Mouse (Mus musculus) spleen, adult 2 months (tissue): ENCODE results near the gene Gnaq. TPM values are rescaled to one million over a fixed set of nuclear protein-coding genes. Genes with fewer than 3 reads are reported as not detected.

Experiments
- DNase-seq, 2 experiments: peaks; one replicate each; pipeline versions ENCODE4 v3.0.0 to v3.0.0-alpha.2; 2012 to 2021; ENCODE audit warnings: low spot score in 2 of 2, low read depth in 1 of 2
- H3K27ac ChIP-seq: fragments of 200-500 bp; 2 replicates; pipeline ENCODE4 v1.5.1; 2012; ENCODE audit warnings: low read length, inconsistent platforms; ENCODE audit not compliant: insufficient read depth
- H3K27me3 ChIP-seq: fragments of 200-500 bp; 2 replicates; pipeline ENCODE4 v1.6.1; 2012; ENCODE audit warnings: mild to moderate bottlenecking, moderate library complexity, low read length, inconsistent platforms; ENCODE audit not compliant: control insufficient read depth, insufficient read depth
- H3K36me3 ChIP-seq: fragments of 200-500 bp; 2 replicates; pipeline ENCODE4 v1.6.1; 2012; ENCODE audit warnings: mild to moderate bottlenecking, low read length, inconsistent platforms; ENCODE audit not compliant: control insufficient read depth, insufficient read depth
- H3K4me1 ChIP-seq: fragments of 200-500 bp; 2 replicates; pipeline ENCODE4 v1.6.1; 2011; ENCODE audit warnings: inconsistent platforms; ENCODE audit not compliant: control insufficient read depth, insufficient read depth, insufficient read length
- H3K4me3 ChIP-seq: fragments of 200-500 bp; 2 replicates; pipeline ENCODE4 v1.5.1; 2011; ENCODE audit warnings: mild to moderate bottlenecking, inconsistent platforms; ENCODE audit not compliant: insufficient read depth, insufficient read length; ENCODE audit errors: extremely low read depth
- CTCF ChIP-seq: fragments of 200-500 bp; IDR thresholded peaks from 2 replicates; pipeline ENCODE4 v1.5.1; 2011; ENCODE audit warnings: mild to moderate bottlenecking, inconsistent platforms; ENCODE audit not compliant: insufficient read depth, insufficient read length, insufficient replicate concordance; ENCODE audit errors: extremely low read depth
- POLR2A ChIP-seq: fragments of 200-500 bp; IDR thresholded peaks from 2 replicates; pipeline ENCODE4 v1.6.1; 2011; ENCODE audit warnings: low read depth, low read length, inconsistent platforms
- WGBS: fragments of 180-500 bp; shearing (Covaris S2); methylation state at CpG from one replicate; pipeline ENCODE4 v1.1.7; 2018; 5-methylcytosine and 5-hydroxymethylcytosine counted together
- polyA plus RNA-seq: library from polyadenylated mRNA; depleted of rRNA; stranded (reverse); fragments of >200 nt; gene quantifications from 2 replicates; pipeline ENCODE4 v1.2.3, GENCODE M21; 2012

Gene Gnaq
- polyA plus RNA-seq, 1 experiment, result 7.3 TPM

- Histone ChIP-seq H3K36me3 (no peaks in the 10 kb centered on the region), H3K4me3 (no peak overlapping the region), H3K4me1 (no peaks in the 10 kb centered on the region; the same call in 1 of the 2 replicates), H3K27ac (no peak overlapping the region), H3K27me3 (no peaks in the 10 kb centered on the region; the same call in 1 of the 2 replicates)
- 58% methylated on average over 14 of the region's 14 CpGs for WGBS
- TF ChIP-seq CTCF (no peak), POLR2A (no peak)
- DNase-seq, result no peak
Observed at GRCm38 (mm10) chr19:16318128-16318811, 185.6 kb downstream of the Gnaq start.

GRCm38 (mm10) chr19:16319986-16320385 is 187.4 kb downstream of the Gnaq start:
- Histone ChIP-seq H3K4me3 (no peak overlapping the region), H3K36me3 (no peaks in the 10 kb centered on the region), H3K4me1 (no peaks in the 10 kb centered on the region; the same call in 1 of the 2 replicates), H3K27ac (no peak overlapping the region), H3K27me3 (no peaks in the 10 kb centered on the region; the same call in 1 of the 2 replicates)
- no peak for DNase-seq
- WGBS, result 68% methylated on average over 7 of the region's 7 CpGs
- TF ChIP-seq CTCF, result no peak
- TF ChIP-seq POLR2A, result no peak

- WGBS, result 56% methylated on average over 6 of the region's 6 CpGs
- no peak overlapping the region for H3K27ac ChIP-seq
- H3K36me3 ChIP-seq, result no peaks in the 10 kb centered on the region
- no peaks in the 10 kb centered on the region; the same call in 1 of the 2 replicates for H3K4me1 ChIP-seq
- TF ChIP-seq POLR2A, result no peak
- TF ChIP-seq CTCF, result no peak
- DNase-seq, result no peak
- H3K4me3 ChIP-seq, result no peak overlapping the region
- no peaks in the 10 kb centered on the region for H3K27me3 ChIP-seq
Observed at GRCm38 (mm10) chr19:16322986-16323385, 190.4 kb downstream of the Gnaq start.

- DNase-seq, result no peak
- no peak overlapping the region for H3K27ac ChIP-seq
- H3K27me3 ChIP-seq, result no peaks in the 10 kb centered on the region
- TF ChIP-seq CTCF, result no peak
- no peak for TF ChIP-seq POLR2A
- WGBS, result 91% methylated on average over 3 of the region's 3 CpGs
- H3K36me3 ChIP-seq, result no peaks in the 10 kb centered on the region
- H3K4me1 ChIP-seq, result peaks cover 3% of the 10 kb centered on the region; the same call in 1 of the 2 replicates
- H3K4me3 ChIP-seq, result no peak overlapping the region
Observed at GRCm38 (mm10) chr19:16324239-16324638, 191.6 kb downstream of the Gnaq start.

- Histone ChIP-seq H3K36me3 (no peaks in the 10 kb centered on the region), H3K27me3 (no peaks in the 10 kb centered on the region), H3K27ac (no peak overlapping the region), H3K4me1 (peaks cover 12% of the 10 kb centered on the region; the same call in 1 of the 2 replicates), H3K4me3 (no peak overlapping the region)
- WGBS, result 67% methylated on average over 8 of the region's 8 CpGs
- no peak for DNase-seq
- TF ChIP-seq POLR2A (no peak), CTCF (no peak)
Observed at GRCm38 (mm10) chr19:16325911-16326310, 193.3 kb downstream of the Gnaq start.

- H3K36me3 ChIP-seq, result no peaks in the 10 kb centered on the region
- no peak for DNase-seq
- peaks cover 12% of the 10 kb centered on the region; the same call in 1 of the 2 replicates for H3K4me1 ChIP-seq
- WGBS, result 78% methylated on average over 10 of the region's 10 CpGs
- H3K27ac ChIP-seq, result no peak overlapping the region
- no peak overlapping the region for H3K4me3 ChIP-seq
- H3K27me3 ChIP-seq, result no peaks in the 10 kb centered on the region
- TF ChIP-seq CTCF (no peak), POLR2A (no peak)
Observed at GRCm38 (mm10) chr19:16327401-16328073, 194.9 kb downstream of the Gnaq start.
